Mouse (Mus musculus): ENCODE results near the gene Ptrh2. TPM values are rescaled to one million over a fixed set of nuclear protein-coding genes. Genes with fewer than 3 reads are reported as not detected.

Ptrh2 gene
- polyA plus RNA-seq, 1 experiment from 2014 or later, result 15.0 TPM

DNA sequence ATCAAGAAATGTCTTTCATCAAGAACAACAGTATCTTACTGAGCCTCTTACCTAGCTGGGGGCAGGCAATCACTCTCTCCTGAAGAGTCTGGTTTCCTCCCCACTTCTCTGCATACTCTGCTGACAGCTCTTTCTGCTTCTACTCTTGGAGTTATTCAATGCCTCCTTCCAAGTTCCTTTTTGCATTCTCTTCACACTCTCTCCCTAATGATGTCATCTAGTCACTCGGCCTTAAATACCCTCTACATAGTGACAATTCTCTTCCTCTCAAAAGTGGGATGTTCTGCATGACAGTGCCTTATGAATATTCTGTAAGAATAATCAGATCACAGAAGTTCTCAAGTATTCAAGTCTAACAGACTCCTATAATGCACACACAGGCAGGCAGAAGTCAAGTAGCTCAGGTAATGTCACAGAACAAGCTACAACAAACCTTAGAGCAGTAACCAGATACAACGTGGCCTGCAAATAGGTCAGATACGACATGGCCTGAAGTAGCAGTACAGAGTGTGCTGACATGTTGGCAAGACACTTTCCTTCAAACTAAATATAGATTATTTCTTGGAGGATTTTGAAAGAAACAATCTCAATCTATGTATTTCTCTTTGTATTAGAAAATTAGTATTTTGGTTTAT, 12.6 kb upstream of the Ptrh2 start:
- Histone ChIP-seq H3K9me3 (replicated peaks) (no peaks in the 10 kb centered on the region), H3K9ac (no peak overlapping the region), H3K27me3 (no peaks in the 10 kb centered on the region), H3K27ac (replicated peaks) (peak overlapping the region; percentile 61), H3K4me3 (replicated peaks) (no peak overlapping the region), H3K4me1 (replicated peaks) (peaks cover 74% of the 10 kb centered on the region), H3K36me3 (replicated peaks) (0 out of 2 replicates have a peak, but pooled peaks cover under 1% of the 10 kb centered on the region), H3K4me2 (peak overlapping the region; percentile 5; the same call in 1 of the 2 replicates)
- ATAC-seq (ENCODE audit: insufficient read depth), result no peak
- WGBS (ENCODE audit: insufficient replicate concordance), result 59% methylated on average over 3 of the region's 3 CpGs

DNA sequence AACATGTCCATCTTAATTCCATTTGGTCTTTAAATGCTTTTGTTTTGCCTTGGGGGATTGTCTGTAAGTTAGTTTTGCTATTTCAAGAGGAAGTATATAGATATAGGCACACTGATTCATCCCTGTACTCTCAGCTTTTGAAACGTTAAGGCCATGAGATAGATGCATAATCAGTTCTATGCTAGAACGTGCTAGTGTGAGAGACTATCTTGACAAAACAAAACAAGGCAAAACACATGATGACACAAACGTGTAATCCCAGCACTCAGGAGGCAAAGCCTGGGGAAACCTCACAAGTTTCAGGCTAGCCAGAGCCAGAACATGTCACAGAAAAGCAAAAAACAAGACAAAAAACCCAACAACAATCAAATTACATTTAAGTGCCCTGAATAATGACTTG, 11.0 kb upstream of the Ptrh2 start:
- Histone ChIP-seq H3K9me3 (replicated peaks) (no peaks in the 10 kb centered on the region), H3K27me3 (no peaks in the 10 kb centered on the region), H3K4me3 (replicated peaks) (no peak overlapping the region), H3K4me2 (no peak overlapping the region), H3K27ac (replicated peaks) (no peak overlapping the region), H3K36me3 (replicated peaks) (peaks cover 11% of the 10 kb centered on the region), H3K9ac (no peak overlapping the region), H3K4me1 (replicated peaks) (peaks cover 75% of the 10 kb centered on the region)
- 41% methylated on average over 3 of the region's 3 CpGs for WGBS (ENCODE audit: insufficient replicate concordance)
- ATAC-seq (ENCODE audit: insufficient read depth), result no peak

DNA sequence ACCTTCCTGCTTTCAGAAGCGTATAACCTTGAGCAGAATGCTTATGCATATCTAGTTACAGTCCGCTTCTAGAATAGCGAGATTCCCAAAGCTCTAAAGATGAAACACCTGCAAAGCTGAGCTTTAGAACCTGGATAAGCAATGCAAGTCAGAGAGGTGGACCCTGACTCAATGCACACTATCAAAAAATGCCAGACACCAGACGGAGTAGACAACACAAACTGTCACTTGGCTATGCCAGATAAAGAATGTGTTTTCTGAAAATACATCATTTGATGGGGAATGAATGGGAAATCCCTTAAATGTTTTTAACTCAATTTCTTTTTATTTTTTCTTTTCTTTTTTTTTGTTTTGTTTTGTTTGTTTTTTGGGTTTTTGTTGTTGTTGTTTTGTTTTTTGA, 8.3 kb upstream of the Ptrh2 start:
- peak overlapping the region; percentile 48 for H3K27ac ChIP-seq (replicated peaks)
- 0 out of 2 replicates have a peak overlapping the region, but pooled peaks have one; percentile 15 for H3K9ac ChIP-seq
- no peaks in the 10 kb centered on the region for H3K27me3 ChIP-seq
- H3K4me3 ChIP-seq (replicated peaks), result no peak overlapping the region
- peaks cover 69% of the 10 kb centered on the region for H3K4me1 ChIP-seq (replicated peaks)
- ATAC-seq (ENCODE audit: insufficient read depth), result peak; percentile 60; the same call in 1 of the 2 replicates
- H3K36me3 ChIP-seq (replicated peaks), result peaks cover 19% of the 10 kb centered on the region
- WGBS (ENCODE audit: insufficient replicate concordance), result 47% methylated on average over 4 of the region's 4 CpGs
- no peak overlapping the region for H3K4me2 ChIP-seq
- no peaks in the 10 kb centered on the region for H3K9me3 ChIP-seq (replicated peaks)

DNA sequence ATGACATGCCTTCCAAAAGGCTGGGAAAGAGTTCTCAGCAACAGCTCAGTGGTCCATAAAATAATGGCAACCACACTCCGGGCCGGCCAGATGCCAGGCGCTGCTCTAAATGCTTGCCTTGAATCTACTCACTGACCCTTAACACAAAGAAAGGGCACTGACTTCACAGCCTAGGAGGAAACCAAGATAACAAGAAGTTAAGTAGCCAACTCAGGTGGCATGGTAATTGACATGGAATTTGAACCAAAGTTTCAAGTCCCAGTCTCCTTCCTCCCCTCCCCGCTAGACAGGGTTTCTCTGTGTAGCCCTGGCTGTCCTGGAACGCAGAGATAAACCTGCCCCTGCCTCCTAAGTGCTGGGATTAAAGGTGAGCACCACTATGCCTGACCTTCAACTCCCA, 4.8 kb upstream of the Ptrh2 start:
- Histone ChIP-seq H3K4me1 (replicated peaks) (peaks cover 66% of the 10 kb centered on the region), H3K4me2 (0 out of 2 replicates have a peak overlapping the region, but pooled peaks have one; percentile 4), H3K4me3 (replicated peaks) (no peak overlapping the region), H3K27me3 (no peaks in the 10 kb centered on the region), H3K9ac (no peak overlapping the region), H3K27ac (replicated peaks) (peak overlapping the region; percentile 42), H3K9me3 (replicated peaks) (no peaks in the 10 kb centered on the region), H3K36me3 (replicated peaks) (peaks cover 19% of the 10 kb centered on the region)
- no peak for ATAC-seq (ENCODE audit: insufficient read depth)
- 69% methylated on average over 5 of the region's 5 CpGs for WGBS (ENCODE audit: insufficient replicate concordance)

DNA sequence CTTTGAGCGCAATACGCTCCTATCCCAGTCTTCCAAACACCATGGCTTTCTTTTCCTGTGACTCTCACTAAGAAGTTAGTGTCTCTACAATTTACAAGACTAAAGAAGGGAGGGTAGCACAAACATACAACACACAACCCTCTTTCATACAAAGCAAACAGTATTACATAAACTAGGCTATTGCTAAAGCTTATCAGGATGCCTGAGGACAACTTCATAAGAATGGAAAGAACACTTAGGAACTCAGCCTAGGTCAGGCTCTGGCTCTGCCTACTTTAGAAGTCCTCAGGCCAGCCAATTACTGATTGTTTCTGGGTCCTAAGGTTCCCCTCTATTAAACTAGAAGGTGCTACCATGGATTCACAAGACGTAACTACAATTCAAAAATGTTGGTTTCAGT, 3.1 kb upstream of the Ptrh2 start:
- ATAC-seq (ENCODE audit: insufficient read depth), result no peak

DNA sequence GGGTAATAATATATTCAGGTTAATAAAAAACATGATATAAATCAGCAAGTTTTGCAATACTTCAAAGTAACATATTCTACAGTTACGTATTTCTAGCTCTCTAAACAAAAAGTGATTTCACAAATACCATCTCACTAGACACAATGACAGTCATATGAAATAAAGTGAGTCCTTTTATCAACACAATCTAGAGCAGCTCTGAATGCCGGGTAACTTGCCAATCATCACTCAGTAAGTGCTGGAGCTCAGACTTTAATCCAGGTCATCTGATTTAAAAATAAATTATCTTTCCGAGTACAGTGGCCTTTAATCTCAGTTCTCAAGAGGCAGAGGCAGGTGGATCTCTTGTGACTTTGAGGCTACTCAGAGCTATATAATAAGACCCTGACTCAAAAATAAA, 2.4 kb upstream of the Ptrh2 start:
- peak overlapping the region; percentile 93 for H3K4me3 ChIP-seq (replicated peaks)

More for the DNA sequence above, 3.1 kb upstream of the Ptrh2 start:
- Histone ChIP-seq H3K36me3 (replicated peaks) (peaks cover 19% of the 10 kb centered on the region), H3K27ac (replicated peaks) (0 out of 2 replicates have a peak overlapping the region, but pooled peaks have one; percentile 38), H3K4me1 (replicated peaks) (peaks cover 67% of the 10 kb centered on the region), H3K9me3 (replicated peaks) (no peaks in the 10 kb centered on the region), H3K4me2 (no peak overlapping the region), H3K9ac (no peak overlapping the region), H3K27me3 (no peaks in the 10 kb centered on the region), H3K4me3 (replicated peaks) (no peak overlapping the region)
- 86% methylated on average over 3 of the region's 3 CpGs for WGBS (ENCODE audit: insufficient replicate concordance)

DNA sequence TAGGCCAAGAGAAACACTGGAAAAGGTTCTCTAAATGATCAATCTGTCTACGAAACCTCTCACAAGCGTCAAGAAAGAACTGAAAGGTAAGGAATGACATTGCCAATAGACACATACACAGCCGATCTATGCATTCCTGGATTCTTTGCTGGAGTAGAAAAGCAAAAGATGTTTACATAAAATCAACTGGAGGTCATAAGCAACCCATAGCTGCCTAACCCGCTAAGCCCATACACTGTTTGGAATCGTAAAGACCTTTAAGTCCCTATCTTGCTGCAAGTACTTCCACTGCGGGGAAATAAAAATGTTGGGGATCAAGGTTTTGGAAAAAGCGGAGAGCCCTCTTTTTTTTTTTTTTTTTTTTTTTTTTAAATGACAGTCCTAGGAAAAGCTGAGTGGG, 924 bp upstream of the Ptrh2 start:
- peaks cover 59% of the 10 kb centered on the region for H3K4me1 ChIP-seq (replicated peaks)

More for the DNA sequence above, 2.4 kb upstream of the Ptrh2 start:
- 55% methylated on average over 3 of the region's 3 CpGs for WGBS (ENCODE audit: insufficient replicate concordance)
- Histone ChIP-seq H3K4me2 (peak overlapping the region; percentile 76), H3K27me3 (no peaks in the 10 kb centered on the region), H3K9ac (peak overlapping the region; percentile 94), H3K9me3 (replicated peaks) (no peaks in the 10 kb centered on the region), H3K4me1 (replicated peaks) (peaks cover 64% of the 10 kb centered on the region), H3K27ac (replicated peaks) (peak overlapping the region; percentile 96; the same call in 1 of the 2 replicates), H3K36me3 (replicated peaks) (peaks cover 15% of the 10 kb centered on the region)
- ATAC-seq (ENCODE audit: insufficient read depth), result no peak

DNA sequence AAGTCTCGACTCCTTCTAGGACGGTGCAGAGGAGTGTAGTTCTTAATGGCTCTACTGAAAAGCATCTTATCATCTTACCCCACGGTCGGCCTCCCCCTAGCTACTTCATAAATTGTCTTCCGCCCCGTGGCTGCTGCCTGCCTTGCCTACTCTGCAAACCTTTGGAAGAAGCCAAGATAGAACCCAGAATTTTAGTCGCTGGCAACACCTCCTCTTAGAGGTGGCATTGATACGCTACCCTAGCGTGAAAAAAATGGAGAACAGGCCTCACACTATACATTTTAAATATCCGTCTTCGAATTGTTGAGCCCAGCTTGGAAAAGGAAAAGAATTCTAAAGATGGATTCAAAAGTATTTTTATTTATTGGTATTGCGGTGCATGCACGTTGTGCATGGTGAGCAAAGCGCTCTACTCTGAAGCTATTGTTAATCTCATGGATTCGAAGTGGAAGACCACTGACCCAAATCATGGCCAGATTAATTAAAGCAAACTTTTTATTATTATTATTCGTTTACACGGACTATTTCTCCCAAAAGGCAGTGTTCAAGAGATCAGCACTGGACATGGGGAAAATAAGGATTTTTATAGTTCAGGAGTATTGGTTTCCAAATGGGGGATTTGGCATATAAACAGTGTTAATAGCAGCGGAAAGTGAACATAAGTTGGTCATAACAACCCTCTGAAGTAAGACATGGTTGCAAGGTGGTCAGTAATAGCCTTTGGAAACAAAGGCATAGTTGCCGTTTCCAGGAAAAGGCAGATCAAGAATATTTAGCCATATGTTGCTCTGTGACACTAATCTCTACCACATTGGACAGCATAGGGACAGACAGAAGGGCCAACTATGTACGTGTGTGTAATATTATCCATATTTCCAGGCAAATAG, 584 bp downstream of the Ptrh2 start:
- no peaks in the 10 kb centered on the region for H3K9me3 ChIP-seq (replicated peaks)
- no peak for ATAC-seq (ENCODE audit: insufficient read depth)
- peak overlapping the region; percentile 93 for H3K4me3 ChIP-seq (replicated peaks)
- peak overlapping the region; percentile 96 for H3K27ac ChIP-seq (replicated peaks)
- peak overlapping the region; percentile 76 for H3K4me2 ChIP-seq
- no peaks in the 10 kb centered on the region for H3K27me3 ChIP-seq
- peak overlapping the region; percentile 94 for H3K9ac ChIP-seq
- H3K4me1 ChIP-seq (replicated peaks), result peaks cover 53% of the 10 kb centered on the region
- peaks cover 27% of the 10 kb centered on the region for H3K36me3 ChIP-seq (replicated peaks)
- 5% methylated on average over 20 of the region's 20 CpGs for WGBS (ENCODE audit: insufficient replicate concordance)

More for the DNA sequence above, 924 bp upstream of the Ptrh2 start:
- no peaks in the 10 kb centered on the region for H3K9me3 ChIP-seq (replicated peaks)
- peak overlapping the region; percentile 76 for H3K4me2 ChIP-seq
- 32% methylated on average over 7 of the region's 7 CpGs for WGBS (ENCODE audit: insufficient replicate concordance)
- peak overlapping the region; percentile 93 for H3K4me3 ChIP-seq (replicated peaks)
- no peaks in the 10 kb centered on the region for H3K27me3 ChIP-seq
- no peak for ATAC-seq (ENCODE audit: insufficient read depth)
- peak overlapping the region; percentile 96 for H3K27ac ChIP-seq (replicated peaks)
- peak overlapping the region; percentile 94 for H3K9ac ChIP-seq
- H3K36me3 ChIP-seq (replicated peaks), result peaks cover 19% of the 10 kb centered on the region

DNA sequence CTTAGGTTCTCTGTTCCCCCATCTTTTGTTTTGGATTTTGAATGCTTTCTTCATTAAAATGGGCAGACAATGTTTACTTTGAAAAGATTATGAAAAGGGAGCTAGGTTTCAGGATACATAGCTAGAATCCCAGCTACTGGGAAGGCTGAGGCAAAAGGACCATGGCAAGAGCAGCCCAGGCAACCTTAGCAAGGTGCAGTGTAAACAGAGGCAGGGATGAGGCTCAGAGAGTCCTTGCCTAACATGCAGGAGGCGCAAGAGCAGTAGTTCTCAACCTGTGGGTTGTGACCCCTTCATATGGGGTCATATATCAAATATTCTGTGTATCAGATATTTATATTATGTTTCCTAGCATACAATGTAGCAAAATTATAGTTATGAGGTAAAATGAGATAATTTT, 1.6 kb downstream of the Ptrh2 start:
- Histone ChIP-seq H3K9ac (peak overlapping the region; percentile 94), H3K4me2 (peak overlapping the region; percentile 76), H3K9me3 (replicated peaks) (no peaks in the 10 kb centered on the region), H3K4me3 (replicated peaks) (peak overlapping the region; percentile 93), H3K36me3 (replicated peaks) (peaks cover 34% of the 10 kb centered on the region), H3K4me1 (replicated peaks) (peaks cover 44% of the 10 kb centered on the region), H3K27me3 (no peaks in the 10 kb centered on the region), H3K27ac (replicated peaks) (peak overlapping the region; percentile 96; the same call in 1 of the 2 replicates)
- ATAC-seq (ENCODE audit: insufficient read depth), result no peak
- WGBS (ENCODE audit: insufficient replicate concordance), result 79% methylated on average over 1 of the region's 1 CpGs

DNA sequence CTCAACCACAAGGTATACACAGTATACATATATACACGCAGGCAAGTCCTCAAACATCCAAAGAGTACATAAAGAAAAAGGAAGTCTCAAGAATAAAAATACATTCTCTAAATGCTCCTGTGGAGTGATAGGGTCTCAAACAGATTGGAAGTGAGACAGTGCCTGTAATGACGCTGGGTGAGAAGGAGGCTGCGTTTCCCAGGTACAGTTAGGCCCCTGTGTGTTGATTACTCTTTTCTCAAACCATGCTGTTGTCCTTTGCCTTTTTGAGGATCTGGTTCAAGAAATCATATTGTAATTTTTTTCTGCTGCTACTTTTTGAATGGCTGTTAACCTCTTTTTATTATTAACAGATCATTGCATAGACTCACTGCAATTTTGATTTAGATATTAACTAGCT, 6.6 kb downstream of the Ptrh2 start:
- H3K4me2 ChIP-seq, result no peak overlapping the region
- no peak overlapping the region for H3K9ac ChIP-seq
- H3K27me3 ChIP-seq, result no peaks in the 10 kb centered on the region
- no peaks in the 10 kb centered on the region for H3K9me3 ChIP-seq (replicated peaks)
- no peak overlapping the region for H3K27ac ChIP-seq (replicated peaks)
- peaks cover 15% of the 10 kb centered on the region for H3K4me1 ChIP-seq (replicated peaks)
- ATAC-seq (ENCODE audit: insufficient read depth), result no peak
- no peak overlapping the region for H3K4me3 ChIP-seq (replicated peaks)
- WGBS (ENCODE audit: insufficient replicate concordance), result 84% methylated on average over 3 of the region's 3 CpGs
- peaks cover 83% of the 10 kb centered on the region for H3K36me3 ChIP-seq (replicated peaks)

DNA sequence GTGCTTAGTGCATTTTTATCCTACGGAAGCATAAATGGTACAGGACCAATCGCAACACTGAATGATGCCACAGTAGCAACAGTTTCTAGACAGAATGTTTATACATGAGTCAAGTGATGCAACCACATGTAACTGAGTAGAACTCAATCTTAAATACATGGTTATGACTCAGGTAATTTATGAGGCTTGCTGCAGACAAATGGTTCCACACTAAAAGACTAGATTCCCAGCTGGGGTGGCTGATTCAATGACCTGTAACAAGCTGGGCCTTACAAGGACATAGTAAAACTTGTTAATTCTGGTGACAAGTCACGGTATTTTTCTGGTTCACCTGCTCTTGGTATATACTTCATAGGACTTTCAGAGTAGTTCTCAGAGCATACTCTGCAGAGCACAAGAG, 7.7 kb downstream of the Ptrh2 start:
- Histone ChIP-seq H3K4me1 (replicated peaks) (peaks cover 8% of the 10 kb centered on the region; the same call in 1 of the 2 replicates), H3K4me2 (no peak overlapping the region), H3K9me3 (replicated peaks) (no peaks in the 10 kb centered on the region), H3K36me3 (replicated peaks) (peaks cover 93% of the 10 kb centered on the region), H3K27me3 (no peaks in the 10 kb centered on the region), H3K27ac (replicated peaks) (no peak overlapping the region), H3K4me3 (replicated peaks) (no peak overlapping the region), H3K9ac (no peak overlapping the region)
- no peak for ATAC-seq (ENCODE audit: insufficient read depth)
- 86% methylated on average over 3 of the region's 3 CpGs for WGBS (ENCODE audit: insufficient replicate concordance)
